Mouse (Mus musculus): Measurements from ENCODE around the gene Cdt1. TPM values are rescaled to one million over a fixed set of nuclear protein-coding genes. Genes with fewer than 3 reads are reported as not detected.

The Cdt1 gene
- polyA plus RNA-seq, 1 experiment, result 50.4 TPM

GRCm38 (mm10) chr8:122538310-122539076 is 29.3 kb upstream of the Cdt1 start:
- H3K4me1 ChIP-seq (ENCODE audit: control insufficient read depth, insufficient read depth, insufficient read length), result no peaks in the 10 kb centered on the region
- no peak overlapping the region for H3K4me3 ChIP-seq (ENCODE audit: extremely low read depth, insufficient read depth, insufficient read length)
- no peak overlapping the region for H3K27ac ChIP-seq (ENCODE audit: insufficient read depth, low read length)
- H3K27me3 ChIP-seq (ENCODE audit: control insufficient read depth, insufficient read depth, low read length), result no peaks in the 10 kb centered on the region
- no peaks in the 10 kb centered on the region for H3K36me3 ChIP-seq (ENCODE audit: control insufficient read depth, insufficient read depth, low read length)
- 89% methylated on average over 9 of the region's 9 CpGs for WGBS
- TF ChIP-seq POLR2A (IDR thresholded peaks at IDR 0.05; ENCODE audit: low read depth, low read length), result no peak
- no peak for TF ChIP-seq CTCF (IDR thresholded peaks at IDR 0.05; ENCODE audit: extremely low read depth, insufficient read depth, insufficient read length, insufficient replicate concordance)
- DNase-seq (ENCODE audit: low read depth in 1 of 2, low spot score in 2 of 2), result no peak

GRCm38 (mm10) chr8:122544138-122544537 is 23.7 kb upstream of the Cdt1 start:
- DNase-seq (ENCODE audit: low read depth in 1 of 2, low spot score in 2 of 2), result no peak
- no peak overlapping the region for H3K27ac ChIP-seq (ENCODE audit: insufficient read depth, low read length)
- H3K4me1 ChIP-seq (ENCODE audit: control insufficient read depth, insufficient read depth, insufficient read length), result peaks cover 30% of the 10 kb centered on the region; the same call in 1 of the 2 replicates
- H3K4me3 ChIP-seq (ENCODE audit: extremely low read depth, insufficient read depth, insufficient read length), result no peak overlapping the region
- TF ChIP-seq POLR2A (IDR thresholded peaks at IDR 0.05; ENCODE audit: low read depth, low read length) (no peak), CTCF (IDR thresholded peaks at IDR 0.05; ENCODE audit: extremely low read depth, insufficient read depth, insufficient read length, insufficient replicate concordance) (no peak)
- no peaks in the 10 kb centered on the region for H3K36me3 ChIP-seq (ENCODE audit: control insufficient read depth, insufficient read depth, low read length)
- WGBS, result 84% methylated on average over 8 of the region's 8 CpGs
- H3K27me3 ChIP-seq (ENCODE audit: control insufficient read depth, insufficient read depth, low read length), result no peaks in the 10 kb centered on the region

- H3K4me1 ChIP-seq (ENCODE audit: control insufficient read depth, insufficient read depth, insufficient read length), result peaks cover 39% of the 10 kb centered on the region; the same call in 1 of the 2 replicates
- WGBS, result 89% methylated on average over 7 of the region's 7 CpGs
- no peaks in the 10 kb centered on the region for H3K27me3 ChIP-seq (ENCODE audit: control insufficient read depth, insufficient read depth, low read length)
- H3K36me3 ChIP-seq (ENCODE audit: control insufficient read depth, insufficient read depth, low read length), result no peaks in the 10 kb centered on the region
- TF ChIP-seq POLR2A (IDR thresholded peaks at IDR 0.05; ENCODE audit: low read depth, low read length), result no peak
- TF ChIP-seq CTCF (IDR thresholded peaks at IDR 0.05; ENCODE audit: extremely low read depth, insufficient read depth, insufficient read length, insufficient replicate concordance), result no peak
- peak overlapping the region; percentile 80 for H3K27ac ChIP-seq (ENCODE audit: insufficient read depth, low read length)
- no peak overlapping the region for H3K4me3 ChIP-seq (ENCODE audit: extremely low read depth, insufficient read depth, insufficient read length)
- no peak for DNase-seq (ENCODE audit: low read depth in 1 of 2, low spot score in 2 of 2)
Observed at GRCm38 (mm10) chr8:122546066-122546755, 21.6 kb upstream of the Cdt1 start.

- peaks cover 39% of the 10 kb centered on the region; the same call in 1 of the 2 replicates for H3K4me1 ChIP-seq (ENCODE audit: control insufficient read depth, insufficient read depth, insufficient read length)
- TF ChIP-seq CTCF (IDR thresholded peaks at IDR 0.05; ENCODE audit: extremely low read depth, insufficient read depth, insufficient read length, insufficient replicate concordance) (no peak), POLR2A (IDR thresholded peaks at IDR 0.05; ENCODE audit: low read depth, low read length) (no peak)
- H3K36me3 ChIP-seq (ENCODE audit: control insufficient read depth, insufficient read depth, low read length), result no peaks in the 10 kb centered on the region
- WGBS, result 65% methylated on average over 24 of the region's 24 CpGs
- H3K4me3 ChIP-seq (ENCODE audit: extremely low read depth, insufficient read depth, insufficient read length), result peak overlapping the region; percentile 20; the same call in 1 of the 2 replicates
- no peaks in the 10 kb centered on the region for H3K27me3 ChIP-seq (ENCODE audit: control insufficient read depth, insufficient read depth, low read length)
- peak overlapping the region; percentile 80 for H3K27ac ChIP-seq (ENCODE audit: insufficient read depth, low read length)
- DNase-seq (ENCODE audit: low read depth in 1 of 2, low spot score in 2 of 2), result no peak
Observed at GRCm38 (mm10) chr8:122546811-122547453, 20.9 kb upstream of the Cdt1 start.

- peak; percentile 75 to 89 for DNase-seq (ENCODE audit: low read depth in 1 of 2, low spot score in 2 of 2)
- peaks cover 39% of the 10 kb centered on the region; the same call in 1 of the 2 replicates for H3K4me1 ChIP-seq (ENCODE audit: control insufficient read depth, insufficient read depth, insufficient read length)
- no peaks in the 10 kb centered on the region for H3K36me3 ChIP-seq (ENCODE audit: control insufficient read depth, insufficient read depth, low read length)
- H3K4me3 ChIP-seq (ENCODE audit: extremely low read depth, insufficient read depth, insufficient read length), result no peak overlapping the region
- no peaks in the 10 kb centered on the region for H3K27me3 ChIP-seq (ENCODE audit: control insufficient read depth, insufficient read depth, low read length)
- peak; percentile 31; the same call in 1 of the 2 replicates for TF ChIP-seq POLR2A (IDR thresholded peaks at IDR 0.05; ENCODE audit: low read depth, low read length)
- TF ChIP-seq CTCF (IDR thresholded peaks at IDR 0.05; ENCODE audit: extremely low read depth, insufficient read depth, insufficient read length, insufficient replicate concordance), result no peak
- WGBS, result 6% methylated on average over 5 of the region's 5 CpGs
- H3K27ac ChIP-seq (ENCODE audit: insufficient read depth, low read length), result peak overlapping the region; percentile 80
Observed at GRCm38 (mm10) chr8:122547815-122548214, 20.0 kb upstream of the Cdt1 start.

GRCm38 (mm10) chr8:122548331-122548730 is 19.5 kb upstream of the Cdt1 start:
- 23% methylated on average over 13 of the region's 13 CpGs for WGBS
- no peaks in the 10 kb centered on the region for H3K27me3 ChIP-seq (ENCODE audit: control insufficient read depth, insufficient read depth, low read length)
- TF ChIP-seq CTCF (IDR thresholded peaks at IDR 0.05; ENCODE audit: extremely low read depth, insufficient read depth, insufficient read length, insufficient replicate concordance) (no peak), POLR2A (IDR thresholded peaks at IDR 0.05; ENCODE audit: low read depth, low read length) (no peak)
- peaks cover 39% of the 10 kb centered on the region; the same call in 1 of the 2 replicates for H3K4me1 ChIP-seq (ENCODE audit: control insufficient read depth, insufficient read depth, insufficient read length)
- H3K36me3 ChIP-seq (ENCODE audit: control insufficient read depth, insufficient read depth, low read length), result no peaks in the 10 kb centered on the region
- H3K4me3 ChIP-seq (ENCODE audit: extremely low read depth, insufficient read depth, insufficient read length), result no peak overlapping the region; the same call in 1 of the 2 replicates
- no peak for DNase-seq (ENCODE audit: low read depth in 1 of 2, low spot score in 2 of 2)
- H3K27ac ChIP-seq (ENCODE audit: insufficient read depth, low read length), result peak overlapping the region; percentile 80

Measured in spleen, adult 2 months (tissue).